ENCODE assay signal across 8 mouse cellular contexts in the genomic region with DNA sequence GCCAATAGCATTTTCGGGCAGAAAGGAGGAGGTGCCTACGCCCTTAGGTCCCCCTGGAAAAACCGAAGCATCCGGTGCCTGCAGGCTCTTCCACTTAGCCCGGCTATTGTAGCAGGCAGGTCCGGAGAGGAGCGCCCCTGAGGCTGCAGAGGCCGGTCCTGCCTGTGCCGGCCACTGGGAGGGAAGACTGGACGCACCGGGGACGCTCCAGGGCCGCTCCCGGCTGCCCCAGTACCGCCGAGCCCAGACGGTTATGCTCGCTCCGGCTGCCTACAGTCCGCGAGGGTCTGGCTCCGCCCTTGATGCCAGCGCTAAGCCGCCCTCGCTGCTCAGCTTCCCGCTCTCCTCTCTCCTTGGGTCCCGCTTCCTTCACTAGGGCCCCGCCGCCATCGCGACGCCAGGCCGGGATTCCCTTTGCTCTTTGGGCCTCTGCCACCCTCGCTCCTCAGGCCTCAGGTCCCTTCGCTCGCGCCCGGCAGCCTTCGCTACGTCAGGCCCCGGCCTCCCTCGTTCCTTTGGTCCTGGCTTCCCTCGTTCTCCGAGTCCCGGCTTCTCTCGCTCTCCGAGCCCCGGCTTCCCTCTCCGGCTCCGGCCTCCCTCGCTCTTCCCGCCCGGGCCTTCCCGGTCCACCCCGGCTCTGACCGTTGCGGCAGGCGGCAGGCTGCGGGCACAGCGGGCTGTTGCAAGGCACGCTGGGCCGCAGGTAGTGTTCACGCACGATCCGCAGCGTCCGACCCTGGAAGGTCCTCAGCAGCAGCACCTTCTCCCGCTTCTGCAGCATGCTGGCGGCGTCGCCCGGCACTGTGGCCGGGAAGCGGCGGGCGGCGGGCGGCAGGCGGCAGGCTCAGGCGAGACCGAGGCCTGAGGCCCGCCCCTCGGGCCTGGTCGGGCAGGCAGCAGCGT. TPM values are rescaled to one million over a fixed set of nuclear protein-coding genes. Genes with fewer than 3 reads are reported as not detected.
A peak's percentile ranks its signal among the peaks of the same experiment; 100 is the strongest.
DNase-seq lines count a peak whose midpoint lies in the region; ATAC-seq lines count a peak whose summit lies in the region.

No protein-coding gene starts in this region.

- peak overlapping the region; percentile 78 for H3K4me2 ChIP-seq in midbrain, embryonic 11.5 days

- H3K4me1 ChIP-seq in embryonic facial prominence, embryonic 10.5 days: peaks cover 32% of the 10 kb centered on the region
- peaks cover 8% of the 10 kb centered on the region for H3K4me1 ChIP-seq in midbrain, embryonic 11.5 days (ENCODE audit: control insufficient read depth, insufficient read depth, low read length)

- H3K36me3 ChIP-seq in embryonic facial prominence, embryonic 10.5 days (replicated peaks): peaks cover 16% of the 10 kb centered on the region
- no peaks in the 10 kb centered on the region for H3K36me3 ChIP-seq in midbrain, embryonic 11.5 days (ENCODE audit: control insufficient read depth, insufficient read depth, low read length)

- intact Hi-C loops in left cerebral cortex, postnatal 4 days (cut with DNase I): loop anchor here (10.0 kb wide), 1 partner anchor 304 kb away; no protein-coding TSS in a partner anchor

- no peaks in the 10 kb centered on the region for H3K27me3 ChIP-seq in embryonic facial prominence, embryonic 10.5 days (replicated peaks; ENCODE audit: low read depth, poor library complexity, severe bottlenecking)
- H3K27me3 ChIP-seq in midbrain, embryonic 11.5 days (ENCODE audit: control insufficient read depth, insufficient read depth, low read length): no peaks in the 10 kb centered on the region

- peak overlapping the region; percentile 100 for H3K27ac ChIP-seq in embryonic facial prominence, embryonic 10.5 days (replicated peaks)
- H3K27ac ChIP-seq in midbrain, embryonic 11.5 days (ENCODE audit: low read depth, low read length): peak overlapping the region; percentile 99

- peak; percentile 92 for ATAC-seq in midbrain, embryonic 11.5 days (ENCODE audit: low FRiP score)

- H3K9ac ChIP-seq in midbrain, embryonic 11.5 days (ENCODE audit: low read length): peak overlapping the region; percentile 100

- peak overlapping the region; percentile 79 for H3K4me3 ChIP-seq in embryonic facial prominence, embryonic 10.5 days
- peak overlapping the region; percentile 55 for H3K4me3 ChIP-seq in midbrain, embryonic 11.5 days (ENCODE audit: low read depth, low read length)

- peak; percentile 88 for DNase-seq in adrenal gland, postnatal 14 days
- DNase-seq in embryonic facial prominence, embryonic 10.5 days (ENCODE audit: low spot score): peak; percentile 87
- peak; percentile 98 for DNase-seq in heart, adult 11 months
- DNase-seq in kidney, adult 11 months: peak; percentile 68
- peak; percentile 75 for DNase-seq in left cerebral cortex, postnatal 4 days
- DNase-seq in midbrain, embryonic 11.5 days (ENCODE audit: low spot score, missing footprints): peak; percentile 99
- peak; percentile 72 for DNase-seq in right cerebral cortex, postnatal 4 days
- DNase-seq in yolk sac, embryonic 10.5 days (ENCODE audit: low spot score): peak; percentile 87

- WGBS in embryonic facial prominence, embryonic 10.5 days: under 1% methylated on average over 85 of the region's 85 CpGs
- under 1% methylated on average over 79 of the region's 85 CpGs for WGBS in midbrain, embryonic 11.5 days

- no peaks in the 10 kb centered on the region for H3K9me3 ChIP-seq in embryonic facial prominence, embryonic 10.5 days
- H3K9me3 ChIP-seq in midbrain, embryonic 11.5 days (ENCODE audit: control insufficient read depth, low read length): no peaks in the 10 kb centered on the region

RNA-seq across cellular contexts. Expression of a gene that starts 0.5 kb away (rescaled TPM):
- 16.8 and 20.1 TPM in 2 replicates for total RNA-seq in adrenal gland, postnatal 14 days (2021)
- 20.0 and 23.1 TPM in 2 replicates for polyA plus RNA-seq in embryonic facial prominence, embryonic 10.5 days (2016; fragmentation: Nextera tagmentation; extraction: Ambion mirVana)
- 10 to 100 TPM; 29.0 to 29.5 TPM for total RNA-seq in left cerebral cortex, postnatal 4 days (2021)
- 26.5 and 27.1 TPM in 2 replicates for polyA plus RNA-seq in midbrain, embryonic 11.5 days (2014; fragmentation: Nextera tagmentation; extraction: Ambion mirVana)

RNA-seq across cellular contexts. Expression of a gene that starts 44.8 kb away (rescaled TPM):
- total RNA-seq in adrenal gland, postnatal 14 days (2021): 1.0 and 2.0 TPM in 2 replicates
- 0.96 and 1.6 TPM in 2 replicates for polyA plus RNA-seq in embryonic facial prominence, embryonic 10.5 days (2016; fragmentation: Nextera tagmentation; extraction: Ambion mirVana)
- total RNA-seq in left cerebral cortex, postnatal 4 days (2021): 1 to 10 TPM; 3.3 to 5.2 TPM
- polyA plus RNA-seq in midbrain, embryonic 11.5 days (2014; fragmentation: Nextera tagmentation; extraction: Ambion mirVana): 2.6 and 3.1 TPM in 2 replicates

RNA-seq across cellular contexts. Expression of a gene that starts 59.2 kb away (rescaled TPM):
- 29.8 and 32.3 TPM in 2 replicates for total RNA-seq in adrenal gland, postnatal 14 days (2021)
- polyA plus RNA-seq in embryonic facial prominence, embryonic 10.5 days (2016; fragmentation: Nextera tagmentation; extraction: Ambion mirVana): 269 and 272 TPM in 2 replicates
- 10 to 100 TPM; 25.1 to 25.2 TPM for total RNA-seq in left cerebral cortex, postnatal 4 days (2021)
- polyA plus RNA-seq in midbrain, embryonic 11.5 days (2014; fragmentation: Nextera tagmentation; extraction: Ambion mirVana): 286 TPM in 2 replicates

Comparison
In these comparisons a context has a peak if more than half of its experiments do, and no peak if none do; other contexts are left out.
1. Peak in every context shown above with its lines: DNase-seq, ATAC-seq, H3K4me3 ChIP-seq and H3K27ac ChIP-seq.